Mouse (Mus musculus) stomach, postnatal 0 days (tissue): ENCODE measurements at regions not wholly inside any gene's neighbourhood (a gene's known extent, or its start where the extent isn't known, plus 50 kb on each side); places are given as distances from the start of the nearest gene placed in this dataset.

Experiments
- CTCF ChIP-seq: IDR thresholded peaks from 2 replicates; pipeline ENCODE4 v1.5.1; 2016; ENCODE audit warnings: antibody characterized with exemption, low read depth, mild to moderate bottlenecking, moderate library complexity
- EP300 ChIP-seq: optimal IDR thresholded peaks from 2 replicates; pipeline ENCODE3; 2016; ENCODE audit warnings: antibody characterized with exemption

- no peak for TF ChIP-seq CTCF
- TF ChIP-seq EP300 = no peak
Observed at GRCm38 (mm10) chr5:82103857-82104256, 1083.9 kb downstream of the Adgrl3 start.
